Mouse (Mus musculus) hematopoietic stem cell, adult 5-6 weeks (primary cell): ENCODE data around the gene Gm9780. TPM values are rescaled to one million over a fixed set of nuclear protein-coding genes. Genes with fewer than 3 reads are reported as not detected.
A peak's percentile ranks its signal among the peaks of the same experiment; 100 is the strongest.
"Not testable (repeated sequence)": the region's sequence is repeated elsewhere in the genome, so short reads cannot be mapped to it uniquely, and the experiment has no call there.

Experiments used
- ATAC-seq, 2 experiments: fragments of 125-278 bp in 1 of 2; replicated peaks in 1 of 2; 2 replicates each; pipeline ENCODE4 v1.8.0; 2016 to 2017; ENCODE audit warnings: inconsistent platforms in 2 of 2, mild to moderate bottlenecking in 2 of 2, moderate number of reproducible peaks in 2 of 2, low read depth in 1 of 2, moderate TSS enrichment in 1 of 2; ENCODE audit not compliant: low FRiP score in 2 of 2, poor library complexity in 2 of 2, severe bottlenecking in 2 of 2, insufficient read depth in 1 of 2, low TSS enrichment in 1 of 2
- total RNA-seq: library from RNA; stranded (forward); fragments of 172-1452, 232-1000 nt; gene quantifications from 2 replicates; pipeline ENCODE4 v1.2.3, GENCODE M21; 2017

Gm9780 gene
- total RNA-seq, 1 experiment from 2014 or later: not detected

- not testable (repeated sequence) for ATAC-seq
Measured at GRCm38 (mm10) chr14:25981880-25982279, 60.6 kb downstream of the Gm9780 start.

GRCm38 (mm10) chr14:25979242-25979941 is 63.1 kb downstream of the Gm9780 start:
- not testable (repeated sequence) for ATAC-seq

GRCm38 (mm10) chr14:25978371-25979241 is 63.9 kb downstream of the Gm9780 start, which contains the start of gene Duxbl1:
Gene Duxbl1, plus strand, starts transcription at chr14:25978577.
- ATAC-seq: peak; percentile 46 to 47; a peak in 3 of 4 replicates

Other genes with a start within 250 kb of the Gm9780 start
- 9.8 and 14.7 TPM in 2 replicates for gene Anxa11, start 200.6 kb downstream of the Gm9780 start, total RNA-seq
- not detected in 2 replicates for gene Plac9a, start 139.6 kb downstream of the Gm9780 start, total RNA-seq
- 6.5 and 6.6 TPM in 2 replicates for gene Tmem254a, start 115.0 kb downstream of the Gm9780 start, total RNA-seq
- gene Cphx1, start 104.4 kb downstream of the Gm9780 start, total RNA-seq: not detected in 2 replicates
- gene Duxbl1, start 64.1 kb downstream of the Gm9780 start, total RNA-seq: not detected in 2 replicates
- gene Tmem254c, start 24.6 kb upstream of the Gm9780 start, total RNA-seq: 70.7 and 77.4 TPM in 2 replicates
- gene Cphx2, start 38.8 kb upstream of the Gm9780 start, total RNA-seq: not detected in 2 replicates
- gene Cphx3, start 39.6 kb upstream of the Gm9780 start, total RNA-seq: not detected in 2 replicates
- not detected in 2 replicates for gene Duxbl2, start 75.6 kb upstream of the Gm9780 start, total RNA-seq
- gene Plac9b, start 139.8 kb upstream of the Gm9780 start, total RNA-seq: not detected in 2 replicates
- gene Tmem254b, start 164.3 kb upstream of the Gm9780 start, total RNA-seq: 15.4 and 18.9 TPM in 2 replicates
- not detected in 2 replicates for gene Duxbl3, start 215.3 kb upstream of the Gm9780 start, total RNA-seq